Mouse (Mus musculus) brain, embryonic 14.5 days (tissue): ENCODE measurements around the gene Gfap. TPM values are rescaled to one million over a fixed set of nuclear protein-coding genes. Genes with fewer than 3 reads are reported as not detected.

Experiments
- DNase-seq: peaks from one replicate; pipeline ENCODE4 v3.0.0-alpha.2; 2011; ENCODE audit warnings: low read depth
- CTCF ChIP-seq: fragments of 200-500 bp; IDR thresholded peaks from 2 replicates; pipeline ENCODE4 v1.5.1; 2012; ENCODE audit warnings: inconsistent platforms, mild to moderate bottlenecking, moderate library complexity, borderline replicate concordance; ENCODE audit not compliant: insufficient read depth, insufficient read length; ENCODE audit errors: extremely low read depth
- POLR2A ChIP-seq: fragments of 200-500 bp; IDR thresholded peaks from 2 replicates; pipeline ENCODE4 v1.6.1; 2012; ENCODE audit warnings: mild to moderate bottlenecking, inconsistent platforms, borderline replicate concordance; ENCODE audit not compliant: poor library complexity, insufficient read depth, insufficient read length, severe bottlenecking; ENCODE audit errors: extremely low read depth
- polyA plus RNA-seq: library from polyadenylated mRNA; depleted of rRNA; stranded (reverse); fragments of >200 nt; gene quantifications from 2 replicates; pipeline ENCODE4 v1.2.3, GENCODE M21; 2012

Gene Gfap
- polyA plus RNA-seq, 1 experiment: 0.26 TPM

DNA sequence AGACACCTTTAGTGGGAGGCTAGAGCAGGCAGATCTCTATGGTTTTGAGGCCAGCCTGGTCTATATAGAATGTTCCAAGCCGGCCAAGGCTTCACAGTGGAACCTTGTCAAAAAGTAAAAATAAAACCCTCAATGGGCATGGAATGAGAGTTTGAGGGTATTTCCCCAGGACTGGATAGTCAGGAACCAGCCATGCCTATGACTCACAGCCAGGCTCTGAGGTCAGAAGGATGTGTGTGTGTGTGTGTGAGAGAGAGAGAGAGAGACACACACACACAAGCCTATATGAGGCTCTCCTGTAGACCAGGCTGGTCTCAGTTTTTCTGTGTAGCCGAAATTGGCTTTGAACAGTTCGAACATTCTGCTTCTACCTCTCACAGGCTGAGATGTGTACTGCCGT lies 6.0 kb downstream of the Gfap start:
- TF ChIP-seq CTCF (no peak), POLR2A (no peak)
- no peak for DNase-seq

DNA sequence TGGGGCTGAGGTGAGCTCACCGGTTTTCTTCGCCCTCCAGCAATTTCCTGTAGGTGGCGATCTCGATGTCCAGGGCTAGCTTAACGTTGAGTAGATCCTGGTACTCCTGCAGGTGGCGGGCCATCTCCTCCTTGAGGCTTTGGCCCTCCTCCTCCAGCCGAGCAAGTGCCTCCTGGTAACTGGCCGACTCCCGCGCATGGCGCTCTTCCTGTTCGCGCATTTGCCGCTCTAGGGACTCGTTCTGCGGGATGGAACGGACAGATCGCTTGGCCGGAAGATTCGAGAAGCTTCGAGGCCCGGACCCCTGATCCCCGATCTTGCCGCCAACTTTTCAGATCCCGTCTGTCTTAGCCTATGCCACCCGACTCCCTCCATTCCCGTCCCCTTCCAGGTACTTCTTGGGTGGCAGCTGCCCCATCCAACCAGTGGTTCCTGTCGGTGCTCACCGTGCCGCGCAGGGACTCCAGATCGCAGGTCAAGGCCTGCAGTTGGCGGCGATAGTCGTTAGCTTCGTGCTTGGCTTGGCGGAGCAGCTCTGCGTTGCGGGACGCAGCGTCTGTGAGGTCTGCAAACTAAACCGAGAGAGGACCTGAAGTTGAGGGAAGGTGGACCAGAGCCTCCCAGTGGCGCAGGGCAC lies 7.6 kb downstream of the Gfap start:
- peak; percentile 78 for DNase-seq
- TF ChIP-seq POLR2A (no peak), CTCF (peak; percentile 68)

DNA sequence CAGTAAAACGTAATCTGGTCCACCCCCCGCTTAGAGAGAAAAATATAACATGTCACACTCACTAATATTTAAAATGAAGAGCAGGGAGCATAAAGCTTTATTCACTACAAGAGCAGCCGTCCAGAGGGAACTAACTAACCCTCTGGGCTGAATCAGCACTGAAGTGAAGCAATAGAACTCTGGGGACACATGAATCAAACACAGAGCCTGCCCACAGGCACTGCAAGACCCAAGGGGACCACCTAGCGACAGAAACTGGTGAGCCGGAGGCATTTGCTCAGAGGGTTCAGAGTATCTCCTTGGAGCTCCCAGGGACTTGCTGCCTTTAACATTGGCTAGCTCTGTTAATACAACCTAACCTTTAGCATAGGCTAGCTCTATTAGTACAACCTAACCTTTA lies 10.6 kb downstream of the Gfap start:
- TF ChIP-seq CTCF (no peak), POLR2A (no peak)
- DNase-seq: no peak

DNA sequence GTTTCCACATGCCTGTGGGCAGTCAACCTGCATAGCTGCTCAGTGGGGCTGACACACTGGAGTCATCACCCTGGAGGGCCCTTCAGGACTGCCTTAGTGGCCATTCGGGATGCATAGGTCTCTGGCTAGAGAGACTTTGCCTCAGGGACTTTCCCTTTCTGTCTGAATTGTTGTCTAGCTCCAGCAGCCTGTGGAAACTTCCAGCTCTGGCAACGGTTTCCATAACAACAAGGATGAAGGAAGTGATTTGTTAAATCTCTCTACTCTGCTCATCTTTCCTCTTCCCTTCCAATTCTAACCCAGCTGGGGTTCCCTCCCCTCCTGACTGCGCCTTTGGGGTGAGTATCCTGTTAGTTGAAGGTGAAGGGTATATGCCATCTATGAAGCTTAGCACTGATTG lies 12.6 kb downstream of the Gfap start:
- no peak for TF ChIP-seq POLR2A
- TF ChIP-seq CTCF: no peak
- peak; percentile 32 for DNase-seq

DNA sequence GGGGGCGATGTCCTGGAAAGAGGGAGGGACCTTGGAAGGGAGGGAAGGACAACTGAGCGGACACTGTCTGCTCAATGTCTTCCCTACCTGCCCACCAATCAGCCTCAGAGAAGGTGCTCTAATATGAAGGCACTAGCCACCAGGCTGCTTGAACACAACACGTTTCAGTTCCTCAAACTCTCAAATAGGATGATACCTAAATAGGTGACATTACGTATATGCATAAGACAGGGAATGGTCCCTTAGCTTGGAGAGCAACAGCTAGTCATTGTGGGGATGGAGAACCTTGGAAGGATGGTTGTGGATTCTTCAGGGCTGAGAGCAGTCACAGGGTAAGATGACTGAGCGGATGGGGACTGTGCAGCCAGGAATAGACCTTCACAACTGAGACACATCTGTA lies 13.3 kb downstream of the Gfap start:
- DNase-seq: no peak
- TF ChIP-seq POLR2A: no peak
- TF ChIP-seq CTCF: no peak

DNA sequence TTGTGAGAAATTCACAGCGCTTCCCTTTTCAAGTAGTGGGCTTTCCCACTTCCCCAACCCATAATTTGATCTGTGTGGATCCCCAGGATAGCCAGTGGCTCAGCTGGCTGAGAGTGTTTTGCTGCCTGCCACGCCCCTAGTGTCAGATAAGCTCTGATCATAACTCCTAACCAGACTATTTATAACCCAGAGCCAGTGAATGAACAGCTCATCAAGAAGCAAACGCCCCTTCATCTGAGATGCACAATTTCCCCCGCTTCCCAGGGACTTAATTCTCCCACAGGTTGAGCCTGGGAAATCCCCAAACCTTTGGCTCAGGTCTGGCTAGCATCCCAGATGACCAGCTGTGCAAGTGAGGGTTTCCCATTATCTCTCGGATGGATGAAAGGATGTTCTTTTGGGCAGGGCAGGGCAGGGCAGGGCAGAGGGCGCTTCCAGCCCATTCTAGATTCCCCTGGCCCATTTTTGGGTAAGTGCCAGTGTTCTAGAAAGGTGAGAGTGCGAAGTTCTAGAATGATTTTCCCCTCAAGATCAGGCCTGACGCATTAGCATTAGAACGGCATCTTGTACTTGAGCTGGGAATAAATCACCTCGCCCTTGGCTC lies 16.0 kb downstream of the Gfap start, which contains the start of gene Fam187a:
TSS of gene Fam187a (plus strand) at position 554 of the 604 bp plus-strand sequence.
- DNase-seq: no peak
- TF ChIP-seq CTCF (no peak), POLR2A (no peak)

DNA sequence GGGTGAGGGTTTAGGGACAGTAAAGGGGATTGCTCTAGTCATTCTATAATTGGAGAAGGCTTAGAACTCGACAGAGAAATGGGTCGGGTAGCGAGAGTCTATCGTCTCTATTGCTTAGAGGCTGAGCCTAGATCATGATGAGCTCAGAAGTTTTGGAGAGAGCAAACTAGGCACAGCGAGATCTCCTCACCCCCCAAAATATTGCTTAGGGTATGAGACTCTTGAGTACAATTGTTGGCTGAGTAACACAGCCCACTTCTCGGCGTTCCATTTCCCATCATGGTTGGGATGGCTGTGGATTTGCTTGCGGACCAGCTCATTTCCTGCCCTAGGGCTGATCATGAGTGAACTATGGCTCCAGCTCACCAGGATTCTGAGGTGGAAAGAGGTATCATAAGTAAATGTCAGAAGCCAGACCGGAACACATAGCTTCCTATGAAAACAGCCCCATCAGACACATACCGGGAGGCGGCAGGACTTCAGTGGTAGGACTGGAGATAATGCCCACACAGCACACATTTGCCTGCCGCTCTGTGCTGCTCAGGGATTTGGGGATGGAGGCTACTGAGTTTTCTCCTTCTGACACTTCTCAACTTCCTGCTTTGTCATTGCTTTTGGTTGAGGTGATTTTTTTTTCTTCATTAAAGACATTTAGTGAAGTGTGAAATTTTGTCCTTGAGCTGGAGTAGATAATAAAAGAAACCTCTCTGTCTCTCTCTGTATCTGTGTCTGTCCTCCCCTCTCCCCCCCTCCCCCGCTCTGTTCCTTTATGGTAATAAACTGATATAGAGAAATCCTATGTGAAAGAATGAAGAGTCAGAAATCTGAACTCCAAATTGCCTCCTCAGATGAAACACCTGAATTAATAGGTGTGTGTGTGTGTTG lies 19.2 kb downstream of the Gfap start:
- DNase-seq: no peak
- TF ChIP-seq CTCF: no peak
- no peak for TF ChIP-seq POLR2A

DNA sequence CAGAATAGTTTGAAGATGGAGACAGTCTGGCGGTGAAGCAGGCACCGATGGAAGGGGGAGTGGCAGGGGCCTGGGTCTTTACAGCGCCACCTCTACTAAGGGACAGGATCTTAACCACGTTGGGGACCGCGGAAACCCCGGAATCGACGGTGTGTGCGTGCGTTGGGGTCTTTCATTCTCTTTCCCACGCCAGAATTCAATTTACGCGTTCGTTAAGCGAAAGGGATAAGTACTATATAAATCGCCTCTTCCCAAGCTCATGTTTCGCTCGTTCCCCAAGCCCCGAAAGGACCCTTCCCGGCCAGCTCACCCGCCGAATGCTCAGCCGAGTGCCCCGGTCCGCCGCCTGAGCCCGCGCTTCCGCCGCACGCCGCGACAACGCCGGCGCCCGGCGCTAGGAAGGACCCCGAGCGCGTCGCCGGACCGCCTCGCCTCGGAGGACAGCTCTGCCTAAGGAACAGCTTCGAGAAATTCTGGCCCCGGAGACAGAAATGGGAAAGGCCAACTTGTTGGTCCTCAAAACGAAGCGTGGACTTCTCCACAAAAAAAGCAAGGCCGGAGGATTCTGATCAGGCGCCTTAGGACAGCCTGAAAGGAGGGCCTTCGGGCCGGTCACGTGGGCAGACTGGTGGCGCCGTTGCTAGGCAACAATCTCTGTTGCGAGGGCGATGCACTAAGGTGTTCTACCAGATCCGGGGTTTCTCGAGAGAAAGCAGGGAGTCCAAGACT lies 20.0 kb downstream of the Gfap start, which contains the start of the genes Eftud2 and Ccdc103:
TSS of gene Eftud2 (minus strand) at position 401 of the 729 bp plus-strand sequence.
TSS of gene Ccdc103 (plus strand) at position 620 of the 729 bp plus-strand sequence.
- TF ChIP-seq CTCF (no peak), POLR2A (peak; percentile 92)
- DNase-seq: peak; percentile 96

DNA sequence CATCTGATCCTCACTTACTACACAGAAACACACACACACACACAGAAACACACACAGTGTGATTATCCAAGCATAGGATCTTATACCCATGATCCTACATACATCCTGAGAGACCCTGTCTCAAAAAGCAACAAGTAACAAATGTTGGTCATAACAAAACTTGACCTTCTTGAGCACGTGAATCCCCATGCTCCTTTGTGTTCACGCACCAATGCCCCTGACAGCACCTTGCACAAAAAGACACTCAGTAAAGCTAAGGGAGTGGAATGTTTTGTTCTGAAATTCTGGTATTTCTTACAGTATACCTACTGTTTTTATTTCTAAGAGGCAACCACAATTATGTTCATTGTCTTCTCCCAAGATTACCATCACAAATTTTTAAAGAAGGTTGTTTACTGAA lies 21.2 kb downstream of the Gfap start:
- no peak for DNase-seq
- no peak for TF ChIP-seq POLR2A
- TF ChIP-seq CTCF: no peak

DNA sequence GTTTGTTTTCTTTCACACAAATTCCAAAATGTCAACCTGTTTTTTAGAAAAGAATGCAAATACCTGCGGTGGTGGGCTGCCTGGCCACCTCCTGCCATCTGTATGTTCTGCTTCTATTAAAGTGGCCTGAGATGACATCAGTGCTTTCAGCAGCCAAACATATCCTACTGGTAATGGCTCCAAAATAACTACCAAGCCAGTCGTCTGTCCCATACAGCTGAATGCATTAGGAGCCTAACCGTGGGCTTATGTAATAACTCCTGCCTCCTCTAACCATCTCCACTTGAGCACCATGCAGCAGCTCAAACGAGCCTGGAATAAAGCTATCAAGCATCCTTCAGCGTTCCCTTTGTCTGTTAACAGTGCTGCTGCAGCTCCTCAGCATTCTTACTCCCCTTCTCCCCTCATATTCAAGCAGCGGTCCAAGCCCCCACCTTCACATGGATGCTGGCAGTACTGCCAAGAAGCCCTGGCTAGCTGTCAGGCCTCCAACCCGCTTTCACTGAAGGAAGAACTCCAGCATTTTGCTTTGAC lies 25.8 kb downstream of the Gfap start:
- DNase-seq: peak; percentile 8
- TF ChIP-seq CTCF: no peak
- TF ChIP-seq POLR2A: no peak

DNA sequence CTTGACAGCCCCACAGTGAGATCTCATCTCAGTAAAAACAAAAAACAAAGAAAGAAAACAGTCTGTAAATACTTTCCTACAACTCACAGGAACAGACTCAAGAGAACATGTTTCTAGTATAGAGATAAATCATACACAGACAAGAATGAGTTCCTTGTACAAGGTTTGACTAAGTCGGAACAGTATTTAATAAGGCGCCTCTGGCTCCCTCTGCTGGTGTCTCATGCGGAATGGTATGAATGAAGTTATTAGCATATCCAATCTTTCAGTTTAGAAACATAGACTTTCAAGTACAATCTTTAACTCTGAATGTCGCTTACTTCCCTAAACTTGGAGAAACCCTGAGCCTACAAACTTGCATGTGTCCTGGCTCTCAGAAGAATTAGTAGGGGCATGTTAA lies 36.4 kb downstream of the Gfap start:
- TF ChIP-seq CTCF: peak; percentile 67; the same call in 1 of the 2 replicates
- no peak for TF ChIP-seq POLR2A
- peak; percentile 91 for DNase-seq

DNA sequence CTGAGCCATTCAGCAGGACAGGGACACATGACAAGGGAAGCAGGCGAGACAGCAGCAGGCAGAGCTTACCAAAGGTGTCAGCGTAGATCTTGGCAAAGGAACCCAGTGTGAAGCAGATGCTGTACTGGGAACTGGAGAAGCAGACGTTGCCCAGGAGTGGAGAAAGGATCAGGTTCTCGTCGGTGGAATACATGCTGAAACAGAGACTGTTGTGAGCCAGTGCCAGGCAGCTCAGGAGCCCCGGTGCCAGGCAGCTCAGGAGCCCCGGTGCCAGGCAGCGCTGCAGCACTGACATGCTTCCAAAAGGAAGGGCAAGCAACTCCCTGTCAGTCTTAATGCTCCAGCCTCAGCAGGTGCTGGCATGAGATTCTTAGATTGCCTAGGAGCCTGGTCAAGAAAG lies 40.8 kb downstream of the Gfap start:
- DNase-seq: peak; percentile 58
- TF ChIP-seq CTCF: no peak
- TF ChIP-seq POLR2A: no peak
